Mouse (Mus musculus): Measurements from ENCODE around the gene 1700088E04Rik. TPM values are rescaled to one million over a fixed set of nuclear protein-coding genes. Genes with fewer than 3 reads are reported as not detected.

1700088E04Rik gene
- total and polyA plus RNA-seq, 2 experiments from 2014 or later, result 15.2 to 23.7 TPM

GRCm38 (mm10) chr15:79133191-79133661 is 7.8 kb downstream of the 1700088E04Rik start:
- no peak for ATAC-seq
- Histone ChIP-seq H3K27ac (ENCODE audit: low read depth, low read length) (no peak overlapping the region), H3K4me1 (ENCODE audit: insufficient read depth) (no peaks in the 10 kb centered on the region), H3K9ac (no peak overlapping the region), H3K4me3 (ENCODE audit: low read depth, low read length) (no peak overlapping the region), H3K4me2 (ENCODE audit: low read depth) (no peak overlapping the region), H3K9me3 (ENCODE audit: low read length) (no peaks in the 10 kb centered on the region), H3K27me3 (ENCODE audit: insufficient read depth, low read length) (no peaks in the 10 kb centered on the region), H3K36me3 (ENCODE audit: insufficient read depth) (peaks cover 49% of the 10 kb centered on the region)
- WGBS, result 90% methylated on average over 6 of the region's 6 CpGs
- no peak for TF ChIP-seq CTCF (IDR thresholded peaks at IDR 0.05; ENCODE audit: low read depth)
- DNase-seq, result no peak

GRCm38 (mm10) chr15:79131442-79131841 is 9.6 kb downstream of the 1700088E04Rik start:
- Histone ChIP-seq H3K4me2 (ENCODE audit: low read depth) (no peak overlapping the region), H3K9ac (no peak overlapping the region), H3K27me3 (ENCODE audit: insufficient read depth, low read length) (no peaks in the 10 kb centered on the region), H3K36me3 (ENCODE audit: insufficient read depth) (peaks cover 64% of the 10 kb centered on the region), H3K27ac (ENCODE audit: low read depth, low read length) (no peak overlapping the region), H3K4me1 (ENCODE audit: insufficient read depth) (no peaks in the 10 kb centered on the region), H3K9me3 (ENCODE audit: low read length) (no peaks in the 10 kb centered on the region), H3K4me3 (ENCODE audit: low read depth, low read length) (no peak overlapping the region)
- DNase-seq (no peak), ATAC-seq (no peak)
- WGBS, result 66% methylated on average over 7 of the region's 7 CpGs
- TF ChIP-seq CTCF (IDR thresholded peaks at IDR 0.05; ENCODE audit: low read depth), result no peak

DNA sequence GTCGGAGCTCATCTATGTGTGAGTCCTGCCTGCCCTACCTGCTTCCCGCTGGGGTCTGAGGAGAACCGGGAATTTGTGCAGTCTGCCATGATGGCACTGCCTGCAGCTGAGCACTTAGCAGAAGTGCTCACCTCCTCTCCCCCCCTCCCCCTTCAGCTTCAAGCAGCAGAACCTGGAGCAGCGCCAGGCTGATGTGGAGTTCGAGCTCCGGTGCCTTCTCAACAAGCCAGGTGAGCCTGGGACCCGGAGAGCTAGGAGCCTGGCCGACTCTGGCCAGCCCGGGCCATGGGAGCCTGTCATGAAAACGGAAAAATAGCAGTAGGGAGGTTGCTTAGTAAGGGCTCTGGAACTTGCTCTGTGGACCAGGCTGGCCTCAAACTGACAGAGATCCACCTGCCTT is 10.3 kb downstream of the 1700088E04Rik start:
- H3K36me3 ChIP-seq (ENCODE audit: insufficient read depth), result peaks cover 71% of the 10 kb centered on the region

GRCm38 (mm10) chr15:79129311-79129710 is 11.7 kb downstream of the 1700088E04Rik start:
- Histone ChIP-seq H3K9me3 (ENCODE audit: low read length) (no peaks in the 10 kb centered on the region), H3K27ac (ENCODE audit: low read depth, low read length) (no peak overlapping the region), H3K4me3 (ENCODE audit: low read depth, low read length) (no peak overlapping the region), H3K4me2 (ENCODE audit: low read depth) (no peak overlapping the region), H3K36me3 (ENCODE audit: insufficient read depth) (peaks cover 80% of the 10 kb centered on the region), H3K9ac (no peak overlapping the region), H3K4me1 (ENCODE audit: insufficient read depth) (no peaks in the 10 kb centered on the region), H3K27me3 (ENCODE audit: insufficient read depth, low read length) (no peaks in the 10 kb centered on the region)
- DNase-seq (no peak), ATAC-seq (no peak)
- WGBS, result 87% methylated on average over 7 of the region's 7 CpGs
- TF ChIP-seq CTCF (IDR thresholded peaks at IDR 0.05; ENCODE audit: low read depth), result no peak

More for the DNA sequence above, 10.3 kb downstream of the 1700088E04Rik start:
- Histone ChIP-seq H3K4me1 (ENCODE audit: insufficient read depth) (no peaks in the 10 kb centered on the region), H3K27ac (ENCODE audit: low read depth, low read length) (no peak overlapping the region), H3K4me2 (ENCODE audit: low read depth) (no peak overlapping the region), H3K4me3 (ENCODE audit: low read depth, low read length) (no peak overlapping the region), H3K9ac (no peak overlapping the region), H3K27me3 (ENCODE audit: insufficient read depth, low read length) (no peaks in the 10 kb centered on the region), H3K9me3 (ENCODE audit: low read length) (no peaks in the 10 kb centered on the region)
- DNase-seq (no peak), ATAC-seq (no peak)
- 78% methylated on average over 10 of the region's 10 CpGs for WGBS
- TF ChIP-seq CTCF (IDR thresholded peaks at IDR 0.05; ENCODE audit: low read depth), result no peak

DNA sequence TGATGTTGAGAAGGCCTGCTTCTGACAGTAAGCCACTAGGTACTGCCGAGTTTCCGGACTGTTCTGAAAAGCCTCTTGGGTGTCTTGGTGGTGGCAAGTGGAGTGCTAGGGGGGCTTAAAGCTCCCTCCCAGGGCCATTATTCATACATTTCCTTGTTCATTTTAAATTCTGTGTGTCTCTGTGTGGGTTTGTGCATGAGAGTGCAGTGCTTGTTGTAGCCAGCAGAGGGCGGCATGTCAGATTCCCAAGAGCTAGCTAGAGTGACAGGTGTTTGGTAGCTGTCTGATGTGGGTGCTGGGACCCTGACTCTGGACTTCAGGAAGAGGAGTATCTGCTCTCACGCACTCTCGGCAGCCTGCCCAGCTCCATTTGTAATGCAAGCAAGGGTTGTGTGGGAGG is 12.8 kb downstream of the 1700088E04Rik start:
- DNase-seq (no peak), ATAC-seq (no peak)
- H3K4me1 ChIP-seq (ENCODE audit: insufficient read depth), result no peaks in the 10 kb centered on the region
- peak; percentile 55 for TF ChIP-seq CTCF (IDR thresholded peaks at IDR 0.05; ENCODE audit: low read depth)
- peaks cover 80% of the 10 kb centered on the region for H3K36me3 ChIP-seq (ENCODE audit: insufficient read depth)
- H3K9ac ChIP-seq, result no peak overlapping the region
- no peaks in the 10 kb centered on the region for H3K9me3 ChIP-seq (ENCODE audit: low read length)
- H3K4me2 ChIP-seq (ENCODE audit: low read depth), result no peak overlapping the region
- no peak overlapping the region for H3K27ac ChIP-seq (ENCODE audit: low read depth, low read length)
- 96% methylated on average over 5 of the region's 5 CpGs for WGBS
- no peaks in the 10 kb centered on the region for H3K27me3 ChIP-seq (ENCODE audit: insufficient read depth, low read length)
- H3K4me3 ChIP-seq (ENCODE audit: low read depth, low read length), result no peak overlapping the region

DNA sequence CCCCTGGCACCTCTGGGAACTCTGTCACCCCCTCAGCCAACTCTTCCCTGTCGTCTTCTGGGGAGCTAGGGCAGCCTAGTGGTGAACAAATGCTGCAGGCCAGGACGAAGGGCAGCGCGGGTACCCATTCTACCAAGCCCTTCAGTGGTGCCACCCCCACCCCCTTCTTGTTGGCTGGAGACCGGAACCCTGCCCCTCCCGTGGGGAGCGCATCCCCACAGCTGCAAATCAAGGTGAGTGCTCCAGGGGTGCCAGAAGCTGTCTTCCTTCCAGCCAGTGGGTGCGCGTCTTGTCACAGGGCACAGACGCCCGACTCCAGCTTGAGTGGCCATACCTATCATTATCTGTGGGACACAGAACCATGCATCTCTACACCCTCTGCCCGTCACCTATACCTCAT is 14.0 kb downstream of the 1700088E04Rik start:
- TF ChIP-seq CTCF (IDR thresholded peaks at IDR 0.05; ENCODE audit: low read depth), result no peak
- Histone ChIP-seq H3K9me3 (ENCODE audit: low read length) (no peaks in the 10 kb centered on the region), H3K27me3 (ENCODE audit: insufficient read depth, low read length) (no peaks in the 10 kb centered on the region), H3K4me2 (ENCODE audit: low read depth) (no peak overlapping the region), H3K36me3 (ENCODE audit: insufficient read depth) (peaks cover 80% of the 10 kb centered on the region), H3K4me3 (ENCODE audit: low read depth, low read length) (no peak overlapping the region), H3K27ac (ENCODE audit: low read depth, low read length) (no peak overlapping the region), H3K4me1 (ENCODE audit: insufficient read depth) (no peaks in the 10 kb centered on the region), H3K9ac (no peak overlapping the region)
- WGBS, result 95% methylated on average over 12 of the region's 12 CpGs
- DNase-seq, result no peak
- ATAC-seq, result no peak

- Histone ChIP-seq H3K4me3 (ENCODE audit: low read depth, low read length) (no peak overlapping the region), H3K36me3 (ENCODE audit: insufficient read depth) (peaks cover 73% of the 10 kb centered on the region), H3K4me2 (ENCODE audit: low read depth) (no peak overlapping the region), H3K9ac (no peak overlapping the region), H3K9me3 (ENCODE audit: low read length) (no peaks in the 10 kb centered on the region), H3K27ac (ENCODE audit: low read depth, low read length) (no peak overlapping the region), H3K4me1 (ENCODE audit: insufficient read depth) (no peaks in the 10 kb centered on the region), H3K27me3 (ENCODE audit: insufficient read depth, low read length) (no peaks in the 10 kb centered on the region)
- DNase-seq (peak; percentile 38), ATAC-seq (no peak)
- WGBS, result 80% methylated on average over 13 of the region's 13 CpGs
- TF ChIP-seq CTCF (IDR thresholded peaks at IDR 0.05; ENCODE audit: low read depth), result peak; percentile 66
Observed at GRCm38 (mm10) chr15:79126217-79126932, 14.7 kb downstream of the 1700088E04Rik start.

Measured in forebrain, postnatal 0 days (tissue).